Mouse (Mus musculus) intestine, embryonic 14.5 days (tissue): Measurements from ENCODE around the gene Cemip. TPM values are rescaled to one million over a fixed set of nuclear protein-coding genes. Genes with fewer than 3 reads are reported as not detected.
A peak's percentile ranks its signal among the peaks of the same experiment; 100 is the strongest.

ENCODE experiments used
- ATAC-seq: fragments of 200-750 bp; cut with Nextera tagmentation; replicated peaks from 2 replicates; pipeline ENCODE4 v1.8.0; 2017; ENCODE audit warnings: low read depth, moderate number of reproducible peaks, moderate TSS enrichment, moderate library complexity; ENCODE audit not compliant: low FRiP score, low TSS enrichment
- DNase-seq: peaks from one replicate; pipeline ENCODE4 v3.0.0-alpha.2; 2018; ENCODE audit warnings: low spot score
- H3K27ac ChIP-seq: fragments of 300-500 bp; sonication (generic); 2 replicates; pipeline ENCODE4 v1.5.1; 2014; ENCODE audit warnings: low read depth, mild to moderate bottlenecking, control low read depth
- H3K27me3 ChIP-seq: fragments of 300-500 bp; sonication (generic); replicated peaks from 2 replicates; pipeline ENCODE4 v1.6.1; 2014; ENCODE audit warnings: low read length, control low read depth; ENCODE audit not compliant: control insufficient read depth, insufficient read depth
- H3K36me3 ChIP-seq: fragments of 300-500 bp; sonication (generic); 2 replicates; pipeline ENCODE4 v1.6.1; 2014; ENCODE audit warnings: low read length, control low read depth; ENCODE audit not compliant: control insufficient read depth, insufficient read depth
- H3K4me1 ChIP-seq: fragments of 300-500 bp; sonication (generic); replicated peaks from 2 replicates; pipeline ENCODE4 v1.6.1; 2014; ENCODE audit warnings: low read length, control low read depth, mixed read lengths; ENCODE audit not compliant: control insufficient read depth, insufficient read depth
- H3K4me2 ChIP-seq: fragments of 300-500 bp; sonication (generic); 2 replicates; pipeline ENCODE4 v1.6.1; 2014; ENCODE audit warnings: low read length
- H3K4me3 ChIP-seq: fragments of 300-500 bp; sonication (generic); 2 replicates; pipeline ENCODE4 v1.5.1; 2014; ENCODE audit warnings: low read depth, low read length, control low read depth, mixed read lengths
- H3K9ac ChIP-seq: fragments of 300-500 bp; sonication (generic); 2 replicates; pipeline ENCODE4 v1.6.1; 2014; ENCODE audit warnings: mild to moderate bottlenecking, low read length
- H3K9me3 ChIP-seq: fragments of 300-500 bp; sonication (generic); 2 replicates; pipeline ENCODE4 v1.6.1; 2016; ENCODE audit warnings: low read length, control low read depth; ENCODE audit not compliant: control insufficient read depth
- WGBS: fragments of 180-500 bp; shearing (Covaris S2); extraction: QIAGEN DNeasy Blood & Tissue Kit; methylation state at CpG from one replicate; pipeline ENCODE4 v1.1.7; 2014; 5-methylcytosine and 5-hydroxymethylcytosine counted together
- polyA plus RNA-seq: library from polyadenylated mRNA; unstranded; fragments of >200 nt; fragmentation: Nextera tagmentation; extraction: Ambion mirVana; gene quantifications from 2 replicates; pipeline ENCODE4 v1.2.1, GENCODE M21; 2014

Cemip gene
- polyA plus RNA-seq, 1 experiment from 2014 or later: 0.49 TPM

- Histone ChIP-seq H3K4me3 (no peak overlapping the region), H3K27me3 (no peaks in the 10 kb centered on the region), H3K36me3 (peaks cover 18% of the 10 kb centered on the region), H3K4me2 (no peak overlapping the region), H3K27ac (no peak overlapping the region), H3K9ac (no peak overlapping the region), H3K4me1 (no peaks in the 10 kb centered on the region), H3K9me3 (no peaks in the 10 kb centered on the region)
- no peak for DNase-seq
- WGBS: 98% methylated on average over 1 of the region's 1 CpGs
- ATAC-seq: no peak
These were observed 20.6 kb upstream of the Cemip start for GRCm38 (mm10) chr7:84106942-84107341.

- H3K9me3 ChIP-seq: no peaks in the 10 kb centered on the region
- no peak overlapping the region for H3K27ac ChIP-seq
- ATAC-seq: no peak
- no peaks in the 10 kb centered on the region for H3K27me3 ChIP-seq
- H3K4me1 ChIP-seq: no peaks in the 10 kb centered on the region
- no peak for DNase-seq
- no peak overlapping the region for H3K4me3 ChIP-seq
- H3K9ac ChIP-seq: no peak overlapping the region
- no peaks in the 10 kb centered on the region for H3K36me3 ChIP-seq
- 88% methylated on average over 1 of the region's 1 CpGs for WGBS
- no peak overlapping the region for H3K4me2 ChIP-seq
These were observed 16.3 kb upstream of the Cemip start for GRCm38 (mm10) chr7:84102589-84102988.

GRCm38 (mm10) chr7:84100672-84101071 is 14.4 kb upstream of the Cemip start:
- Histone ChIP-seq H3K9ac (no peak overlapping the region), H3K36me3 (no peaks in the 10 kb centered on the region), H3K4me3 (no peak overlapping the region), H3K27me3 (no peaks in the 10 kb centered on the region), H3K27ac (no peak overlapping the region), H3K4me1 (no peaks in the 10 kb centered on the region), H3K9me3 (no peaks in the 10 kb centered on the region), H3K4me2 (no peak overlapping the region)
- ATAC-seq (no peak), DNase-seq (no peak)
- 82% methylated on average over 3 of the region's 3 CpGs for WGBS

GRCm38 (mm10) chr7:84098098-84098497 is 11.8 kb upstream of the Cemip start:
- H3K4me1 ChIP-seq: no peaks in the 10 kb centered on the region
- H3K27ac ChIP-seq: no peak overlapping the region
- H3K27me3 ChIP-seq: no peaks in the 10 kb centered on the region
- H3K9ac ChIP-seq: no peak overlapping the region
- no peak overlapping the region for H3K4me3 ChIP-seq
- H3K36me3 ChIP-seq: no peaks in the 10 kb centered on the region
- WGBS: 89% methylated on average over 1 of the region's 1 CpGs
- no peak overlapping the region for H3K4me2 ChIP-seq
- no peak for ATAC-seq
- no peaks in the 10 kb centered on the region for H3K9me3 ChIP-seq
- DNase-seq: no peak

GRCm38 (mm10) chr7:84096501-84096900 is 10.2 kb upstream of the Cemip start:
- H3K27me3 ChIP-seq: no peaks in the 10 kb centered on the region
- H3K4me1 ChIP-seq: no peaks in the 10 kb centered on the region
- H3K27ac ChIP-seq: no peak overlapping the region
- no peak overlapping the region for H3K4me3 ChIP-seq
- H3K4me2 ChIP-seq: no peak overlapping the region
- no peaks in the 10 kb centered on the region for H3K36me3 ChIP-seq
- ATAC-seq (no peak), DNase-seq (no peak)
- 69% methylated on average over 6 of the region's 6 CpGs for WGBS
- no peak overlapping the region for H3K9ac ChIP-seq
- H3K9me3 ChIP-seq: no peaks in the 10 kb centered on the region

GRCm38 (mm10) chr7:84090793-84091192 is 4.5 kb upstream of the Cemip start:
- Histone ChIP-seq H3K9ac (no peak overlapping the region), H3K27ac (no peak overlapping the region), H3K36me3 (no peaks in the 10 kb centered on the region), H3K4me2 (no peak overlapping the region), H3K4me1 (peaks cover 3% of the 10 kb centered on the region; the same call in 1 of the 2 replicates), H3K4me3 (no peak overlapping the region), H3K9me3 (no peaks in the 10 kb centered on the region), H3K27me3 (peaks cover 11% of the 10 kb centered on the region)
- WGBS: 67% methylated on average over 4 of the region's 4 CpGs
- DNase-seq: no peak
- ATAC-seq: no peak

GRCm38 (mm10) chr7:84089777-84090176 is 3.5 kb upstream of the Cemip start:
- WGBS: 16% methylated on average over 1 of the region's 1 CpGs
- Histone ChIP-seq H3K27ac (no peak overlapping the region), H3K27me3 (peaks cover 22% of the 10 kb centered on the region), H3K4me1 (peaks cover 10% of the 10 kb centered on the region), H3K9me3 (no peaks in the 10 kb centered on the region), H3K36me3 (no peaks in the 10 kb centered on the region), H3K4me3 (no peak overlapping the region), H3K9ac (no peak overlapping the region), H3K4me2 (no peak overlapping the region)
- ATAC-seq (no peak), DNase-seq (no peak)

GRCm38 (mm10) chr7:84088971-84089370 is 2.7 kb upstream of the Cemip start:
- Histone ChIP-seq H3K9me3 (no peaks in the 10 kb centered on the region), H3K27me3 (peaks cover 23% of the 10 kb centered on the region), H3K4me3 (no peak overlapping the region), H3K4me2 (no peak overlapping the region), H3K4me1 (peaks cover 10% of the 10 kb centered on the region), H3K9ac (no peak overlapping the region), H3K27ac (no peak overlapping the region), H3K36me3 (no peaks in the 10 kb centered on the region)
- WGBS: 8% methylated on average over 4 of the region's 4 CpGs
- no peak for ATAC-seq
- peak; percentile 82 for DNase-seq

- H3K36me3 ChIP-seq: no peaks in the 10 kb centered on the region
- H3K27ac ChIP-seq: no peak overlapping the region
- no peak overlapping the region for H3K4me2 ChIP-seq
- DNase-seq: no peak
- H3K4me1 ChIP-seq: peaks cover 10% of the 10 kb centered on the region
- H3K4me3 ChIP-seq: no peak overlapping the region
- H3K27me3 ChIP-seq: peaks cover 23% of the 10 kb centered on the region
- no peak for ATAC-seq
- WGBS: 67% methylated on average over 3 of the region's 3 CpGs
- H3K9me3 ChIP-seq: no peaks in the 10 kb centered on the region
- H3K9ac ChIP-seq: no peak overlapping the region
These were observed 1.9 kb upstream of the Cemip start for GRCm38 (mm10) chr7:84088191-84088590.
